Mouse (Mus musculus) liver, adult (tissue): ENCODE measurements around the gene Cenpf.

Source experiments
- GATA4 ChIP-seq: IDR thresholded peaks from 2 replicates; pipeline ENCODE4 v1.6.1; 2014; ENCODE audit warnings: mild to moderate bottlenecking, low read length; ENCODE audit not compliant: insufficient replicate concordance

The Cenpf gene

GRCm38 (mm10) chr1:189687654-189688387 lies at the start of gene Cenpf:
Cenpf (minus strand) TSS chr1:189688086.
- TF ChIP-seq GATA4, result no peak

GRCm38 (mm10) chr1:189732156-189732555 lies 44.3 kb upstream of the Cenpf start:
- no peak for TF ChIP-seq GATA4

GRCm38 (mm10) chr1:189731697-189732096 lies 43.8 kb upstream of the Cenpf start:
- TF ChIP-seq GATA4, result no peak

GRCm38 (mm10) chr1:189729141-189729815 lies 41.4 kb upstream of the Cenpf start:
- TF ChIP-seq GATA4, result no peak

- TF ChIP-seq GATA4, result no peak
Measured at GRCm38 (mm10) chr1:189728784-189729115, 40.9 kb upstream of the Cenpf start.

GRCm38 (mm10) chr1:189727884-189728783 lies 40.2 kb upstream of the Cenpf start, which contains the start of gene Ptpn14:
Ptpn14 (plus strand) TSS chr1:189728268.
- TF ChIP-seq GATA4, result no peak

- no peak for TF ChIP-seq GATA4
Measured at GRCm38 (mm10) chr1:189727346-189727883, 39.5 kb upstream of the Cenpf start.

- TF ChIP-seq GATA4, result no peak
Measured at GRCm38 (mm10) chr1:189726121-189726520, 38.2 kb upstream of the Cenpf start.

GRCm38 (mm10) chr1:189718600-189718999 lies 30.7 kb upstream of the Cenpf start:
- TF ChIP-seq GATA4, result no peak

- no peak for TF ChIP-seq GATA4
Measured at GRCm38 (mm10) chr1:189717546-189717945, 29.7 kb upstream of the Cenpf start.

GRCm38 (mm10) chr1:189715915-189716797 lies 28.3 kb upstream of the Cenpf start:
- no peak for TF ChIP-seq GATA4

- TF ChIP-seq GATA4, result no peak
Measured at GRCm38 (mm10) chr1:189709001-189709400, 21.1 kb upstream of the Cenpf start.

- no peak for TF ChIP-seq GATA4
Measured at GRCm38 (mm10) chr1:189707419-189707818, 19.5 kb upstream of the Cenpf start.

GRCm38 (mm10) chr1:189707014-189707413 lies 19.1 kb upstream of the Cenpf start:
- no peak for TF ChIP-seq GATA4
